Mouse (Mus musculus) bone marrow, adult 2 months (tissue): ENCODE results near the gene Plk5. TPM values are rescaled to one million over a fixed set of nuclear protein-coding genes. Genes with fewer than 3 reads are reported as not detected.

Experiments used
- H3K27ac ChIP-seq: fragments of 200-500 bp; 2 replicates; pipeline ENCODE4 v1.5.1; 2012; ENCODE audit warnings: low read depth, mild to moderate bottlenecking, control low read depth, inconsistent platforms, low read length; ENCODE audit not compliant: control insufficient read depth, poor library complexity, insufficient read depth
- H3K4me1 ChIP-seq: fragments of 200-500 bp; 2 replicates; pipeline ENCODE4 v1.6.1; 2011; ENCODE audit warnings: low read length; ENCODE audit not compliant: control insufficient read depth, insufficient read depth
- H3K4me3 ChIP-seq: fragments of 200-500 bp; replicated peaks from 2 replicates; pipeline ENCODE3; 2011; ENCODE audit warnings: mild to moderate bottlenecking, low read depth, low read length, control low read depth; ENCODE audit not compliant: control insufficient read depth
- CTCF ChIP-seq: fragments of 200-500 bp; IDR thresholded peaks from 2 replicates; pipeline ENCODE4 v1.5.1; 2011; ENCODE audit warnings: low read length, control low read depth; ENCODE audit not compliant: control insufficient read depth, insufficient read depth
- POLR2A ChIP-seq: fragments of 200-500 bp; IDR thresholded peaks from 2 replicates; pipeline ENCODE4 v1.6.1; 2011; ENCODE audit warnings: low read depth, mild to moderate bottlenecking, control low read depth, low read length, borderline replicate concordance; ENCODE audit not compliant: control insufficient read depth
- WGBS: fragments of 180-500 bp; shearing (Covaris S2); methylation state at CpG from one replicate; pipeline ENCODE4 v1.1.7; 2018; 5-methylcytosine and 5-hydroxymethylcytosine counted together
- polyA plus RNA-seq: library from polyadenylated mRNA; stranded (reverse); fragments of >200 nt; gene quantifications from 2 replicates; pipeline ENCODE4 v1.2.4, GENCODE M21; 2011; ENCODE audit warnings: low replicate concordance; ENCODE audit not compliant: missing spikeins, insufficient read depth, insufficient read length

The Plk5 gene
- polyA plus RNA-seq, 1 experiment, result 2.2 TPM

GRCm38 (mm10) chr10:80372706-80373105, 16.4 kb downstream of the Plk5 start:
- 82% methylated on average over 6 of the region's 6 CpGs for WGBS
- H3K27ac ChIP-seq, result no peak overlapping the region

DNA sequence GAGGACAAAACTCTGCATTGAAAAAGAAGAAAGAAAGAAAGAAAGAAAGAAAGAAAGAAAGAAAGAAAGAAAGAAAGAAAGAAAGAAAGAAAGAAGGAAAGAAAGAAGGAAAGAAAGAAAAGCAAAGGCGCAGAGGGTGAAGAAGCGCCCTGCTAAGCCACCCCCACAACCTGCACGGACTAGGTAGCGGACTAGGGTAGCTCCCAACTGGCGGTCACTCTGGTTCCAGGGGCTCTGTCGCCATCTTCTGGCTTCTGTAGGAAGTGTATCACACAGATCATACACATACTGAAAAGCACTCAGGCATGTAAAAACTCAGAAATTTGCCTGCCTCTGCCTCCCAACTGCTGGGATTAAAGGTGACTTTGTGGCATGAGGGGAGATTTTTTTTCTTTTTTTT, 17.8 kb downstream of the Plk5 start:
- H3K27ac ChIP-seq, result no peak overlapping the region
- WGBS, result 39% methylated on average over 6 of the region's 6 CpGs
- H3K4me1 ChIP-seq, result no peaks in the 10 kb centered on the region; the same call in 1 of the 2 replicates
- TF ChIP-seq POLR2A (no peak), CTCF (peak; percentile 57)
- no peak overlapping the region for H3K4me3 ChIP-seq

More at GRCm38 (mm10) chr10:80372706-80373105, 16.4 kb downstream of the Plk5 start:
- TF ChIP-seq CTCF (no peak), POLR2A (no peak)
- H3K4me3 ChIP-seq, result no peak overlapping the region
- H3K4me1 ChIP-seq, result no peaks in the 10 kb centered on the region; the same call in 1 of the 2 replicates

DNA sequence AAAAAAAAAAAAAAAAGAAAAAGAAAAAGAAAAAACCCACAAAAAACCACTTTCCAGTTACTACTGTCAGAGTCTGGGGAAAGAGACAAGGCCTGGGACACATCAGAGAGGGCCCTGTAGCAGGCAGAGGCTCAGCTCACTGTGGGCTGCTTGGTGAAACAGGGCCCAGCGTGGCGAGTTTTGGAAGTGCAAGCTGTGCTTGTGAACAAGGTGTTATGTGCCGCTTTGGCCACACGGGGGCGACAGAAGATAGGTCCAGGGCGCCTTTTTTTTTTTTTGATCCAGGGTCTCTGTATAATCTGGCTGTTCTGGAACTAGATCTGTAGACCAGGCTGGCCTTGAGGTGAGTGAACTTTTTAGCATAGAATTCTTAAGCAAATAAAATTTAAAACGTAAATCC, 19.9 kb downstream of the Plk5 start:
- Histone ChIP-seq H3K4me1 (no peaks in the 10 kb centered on the region; the same call in 1 of the 2 replicates), H3K27ac (no peak overlapping the region), H3K4me3 (no peak overlapping the region)
- WGBS, result 2% methylated on average over 7 of the region's 7 CpGs
- TF ChIP-seq CTCF (peak; percentile 93), POLR2A (no peak)

- Histone ChIP-seq H3K4me1 (no peaks in the 10 kb centered on the region), H3K27ac (no peak overlapping the region), H3K4me3 (no peak overlapping the region)
- peak; percentile 67 for TF ChIP-seq CTCF
- no peak for TF ChIP-seq POLR2A
- WGBS, result 50% methylated on average over 10 of the region's 10 CpGs
Measured at GRCm38 (mm10) chr10:80377716-80378115, 21.5 kb downstream of the Plk5 start.

GRCm38 (mm10) chr10:80382641-80383365, 26.5 kb downstream of the Plk5 start:
- WGBS, result 87% methylated on average over 7 of the region's 7 CpGs
- TF ChIP-seq POLR2A (no peak), CTCF (no peak)
- Histone ChIP-seq H3K4me3 (no peak overlapping the region), H3K27ac (no peak overlapping the region), H3K4me1 (peaks cover 3% of the 10 kb centered on the region; the same call in 1 of the 2 replicates)

DNA sequence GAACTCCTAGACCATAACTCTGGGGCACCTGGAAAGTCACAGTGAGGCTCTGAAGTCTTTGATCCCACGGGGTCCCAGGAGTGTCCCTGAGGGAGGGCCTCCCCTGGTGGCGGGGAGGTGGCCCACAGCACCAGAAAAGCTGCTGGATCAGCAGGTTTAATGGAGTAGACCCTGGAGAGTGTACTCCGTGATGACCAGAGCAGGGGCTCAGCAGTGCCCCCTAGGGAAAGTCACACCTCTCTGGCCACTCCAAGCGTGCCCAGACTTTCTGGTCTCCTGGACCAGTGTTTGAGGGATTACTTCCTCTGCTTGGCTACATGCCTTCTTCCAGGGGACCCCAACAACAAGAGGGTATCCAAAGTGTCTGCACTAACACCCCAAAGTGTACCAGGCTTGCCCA, 27.2 kb downstream of the Plk5 start:
- whole genome bisulfite sequencing, result 67% methylated on average over 4 of the region's 4 CpGs

DNA sequence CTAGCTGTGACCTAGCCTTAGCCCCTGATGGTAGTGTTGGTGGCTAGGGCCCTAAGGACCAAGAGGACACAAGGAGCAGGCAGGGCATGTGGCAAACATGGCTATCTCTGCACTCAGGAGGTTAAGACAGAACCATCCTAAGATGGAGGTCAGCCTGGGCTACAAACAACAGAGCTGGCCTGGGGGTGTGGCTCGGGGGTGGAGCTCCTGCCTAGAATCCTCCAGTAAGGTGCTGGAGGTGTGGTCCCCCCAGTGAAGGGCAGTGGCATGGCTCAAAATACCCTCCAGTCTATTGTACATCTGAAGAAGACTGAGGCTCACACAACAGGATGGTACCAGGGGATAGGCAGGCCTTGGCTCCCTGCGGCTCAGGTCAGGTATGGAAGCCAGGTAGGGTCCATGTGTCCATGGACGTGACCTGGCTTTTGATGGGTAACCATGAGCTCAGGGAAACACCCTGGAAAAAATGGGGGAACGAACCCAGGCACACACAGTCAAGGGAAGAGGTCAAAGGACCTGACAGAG, 27.9 kb downstream of the Plk5 start:
- 80% methylated on average over 4 of the region's 4 CpGs for WGBS
- Histone ChIP-seq H3K27ac (no peak overlapping the region), H3K4me3 (no peak overlapping the region), H3K4me1 (peaks cover 3% of the 10 kb centered on the region; the same call in 1 of the 2 replicates)
- no peak for TF ChIP-seq POLR2A
- TF ChIP-seq CTCF, result no peak

More for the DNA sequence above, 27.2 kb downstream of the Plk5 start:
- Histone ChIP-seq H3K27ac (no peak overlapping the region), H3K4me1 (peaks cover 3% of the 10 kb centered on the region; the same call in 1 of the 2 replicates), H3K4me3 (no peak overlapping the region)
- TF ChIP-seq CTCF (no peak), POLR2A (no peak)

DNA sequence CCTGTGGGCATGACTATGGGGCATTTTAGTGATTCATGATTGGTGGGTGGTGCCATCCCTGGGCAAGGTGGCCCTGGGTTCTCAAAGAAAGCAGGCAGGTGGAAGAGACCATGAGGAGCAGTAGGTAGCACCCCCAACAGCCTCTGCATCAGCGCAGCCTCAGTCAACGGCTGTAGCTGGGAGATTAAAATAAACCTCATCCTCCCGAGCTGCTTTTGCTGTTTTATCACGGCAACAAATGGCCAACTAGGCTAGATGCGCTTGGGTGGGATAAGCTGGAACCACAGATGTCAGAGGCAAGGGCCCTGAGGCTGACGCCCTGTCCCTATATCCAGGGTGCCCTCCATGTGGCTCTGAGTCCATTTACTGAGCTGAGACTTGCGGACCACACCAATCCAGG, 28.4 kb downstream of the Plk5 start:
- no peak for TF ChIP-seq CTCF
- H3K4me1 ChIP-seq, result peaks cover 4% of the 10 kb centered on the region; the same call in 1 of the 2 replicates
- WGBS, result 73% methylated on average over 7 of the region's 7 CpGs
- H3K27ac ChIP-seq, result no peak overlapping the region
- H3K4me3 ChIP-seq, result no peak overlapping the region
